Mouse (Mus musculus) neural tube, embryonic 13.5 days (tissue): ENCODE data around the gene Atp8b4. TPM values are rescaled to one million over a fixed set of nuclear protein-coding genes. Genes with fewer than 3 reads are reported as not detected.

Experiments used
- ATAC-seq: fragments of 200-750 bp; cut with Nextera tagmentation; 2 replicates; pipeline ENCODE4 v1.8.0; 2017; ENCODE audit warnings: low read depth, mild to moderate bottlenecking, moderate TSS enrichment, moderate library complexity
- H3K27ac ChIP-seq: fragments of 300-500 bp; sonication (generic); replicated peaks from 2 replicates; pipeline ENCODE4 v1.5.1; 2015; ENCODE audit warnings: moderate library complexity, mild to moderate bottlenecking, inconsistent platforms
- H3K27me3 ChIP-seq: fragments of 300-500 bp; sonication (generic); 2 replicates; pipeline ENCODE4 v1.6.1; 2015; ENCODE audit warnings: mild to moderate bottlenecking, inconsistent platforms
- H3K36me3 ChIP-seq: fragments of 300-500 bp; sonication (generic); 2 replicates; pipeline ENCODE4 v1.6.1; 2015; ENCODE audit warnings: mild to moderate bottlenecking, inconsistent platforms
- H3K4me1 ChIP-seq: fragments of 300-500 bp; sonication (generic); replicated peaks from 2 replicates; pipeline ENCODE4 v1.6.1; 2015; ENCODE audit warnings: inconsistent platforms
- H3K4me2 ChIP-seq: fragments of 300-500 bp; sonication (generic); 2 replicates; pipeline ENCODE4 v1.6.1; 2015; ENCODE audit warnings: inconsistent platforms, mild to moderate bottlenecking, moderate library complexity
- H3K4me3 ChIP-seq: fragments of 300-500 bp; sonication (generic); 2 replicates; pipeline ENCODE4 v1.5.1; 2015; ENCODE audit warnings: mild to moderate bottlenecking, inconsistent platforms
- H3K9ac ChIP-seq: fragments of 300-500 bp; sonication (generic); 2 replicates; pipeline ENCODE4 v1.6.1; 2015; ENCODE audit warnings: moderate library complexity, mild to moderate bottlenecking, inconsistent platforms
- H3K9me3 ChIP-seq: fragments of 300-500 bp; sonication (generic); 2 replicates; pipeline ENCODE4 v1.6.1; 2016; ENCODE audit warnings: inconsistent platforms
- WGBS: fragments of 180-500 bp; shearing (Covaris S2); methylation state at CpG from one replicate; pipeline ENCODE4 v1.1.7; 2015; 5-methylcytosine and 5-hydroxymethylcytosine counted together
- polyA plus RNA-seq: library from polyadenylated mRNA; unstranded; fragments of >200 nt; fragmentation: Nextera tagmentation; extraction: Ambion mirVana; gene quantifications from 2 replicates; pipeline ENCODE4 v1.2.1, GENCODE M21; 2015

The Atp8b4 gene
- polyA plus RNA-seq, 1 experiment from 2014 or later, result not detected

DNA sequence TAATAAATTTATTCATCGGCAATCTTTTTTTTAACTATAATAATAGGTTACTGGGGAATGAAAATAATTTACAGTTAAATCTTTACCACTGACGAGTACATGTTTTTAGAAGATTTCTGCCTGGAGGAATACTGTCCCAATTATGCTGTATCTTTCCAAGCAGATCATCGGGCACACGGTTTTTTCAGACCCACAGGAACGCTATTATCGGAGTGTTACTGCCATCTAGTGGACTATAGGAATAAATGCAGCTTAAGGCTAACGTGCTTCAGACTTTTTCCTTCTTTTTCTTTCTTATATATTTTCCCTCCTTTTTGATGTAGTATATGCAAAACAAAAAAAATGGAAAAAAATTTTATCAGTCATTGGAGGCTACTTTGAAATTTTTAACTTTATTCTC lies 20.4 kb upstream of the Atp8b4 start:
- Histone ChIP-seq H3K9ac (no peak overlapping the region), H3K27ac (no peak overlapping the region), H3K27me3 (no peaks in the 10 kb centered on the region), H3K9me3 (no peaks in the 10 kb centered on the region), H3K4me2 (no peak overlapping the region), H3K4me3 (no peak overlapping the region), H3K4me1 (no peaks in the 10 kb centered on the region), H3K36me3 (no peaks in the 10 kb centered on the region)
- ATAC-seq, result no peak
- 12% methylated on average over 7 of the region's 7 CpGs for WGBS

- no peak overlapping the region for H3K27ac ChIP-seq
- H3K27me3 ChIP-seq, result no peaks in the 10 kb centered on the region
- no peak for ATAC-seq
- no peaks in the 10 kb centered on the region for H3K36me3 ChIP-seq
- no peaks in the 10 kb centered on the region for H3K4me1 ChIP-seq
- WGBS, result 76% methylated on average over 11 of the region's 11 CpGs
- H3K9me3 ChIP-seq, result no peaks in the 10 kb centered on the region
- no peak overlapping the region for H3K4me3 ChIP-seq
- no peak overlapping the region for H3K4me2 ChIP-seq
- no peak overlapping the region for H3K9ac ChIP-seq
Measured at GRCm38 (mm10) chr2:126519872-126520581, 19.6 kb upstream of the Atp8b4 start.

DNA sequence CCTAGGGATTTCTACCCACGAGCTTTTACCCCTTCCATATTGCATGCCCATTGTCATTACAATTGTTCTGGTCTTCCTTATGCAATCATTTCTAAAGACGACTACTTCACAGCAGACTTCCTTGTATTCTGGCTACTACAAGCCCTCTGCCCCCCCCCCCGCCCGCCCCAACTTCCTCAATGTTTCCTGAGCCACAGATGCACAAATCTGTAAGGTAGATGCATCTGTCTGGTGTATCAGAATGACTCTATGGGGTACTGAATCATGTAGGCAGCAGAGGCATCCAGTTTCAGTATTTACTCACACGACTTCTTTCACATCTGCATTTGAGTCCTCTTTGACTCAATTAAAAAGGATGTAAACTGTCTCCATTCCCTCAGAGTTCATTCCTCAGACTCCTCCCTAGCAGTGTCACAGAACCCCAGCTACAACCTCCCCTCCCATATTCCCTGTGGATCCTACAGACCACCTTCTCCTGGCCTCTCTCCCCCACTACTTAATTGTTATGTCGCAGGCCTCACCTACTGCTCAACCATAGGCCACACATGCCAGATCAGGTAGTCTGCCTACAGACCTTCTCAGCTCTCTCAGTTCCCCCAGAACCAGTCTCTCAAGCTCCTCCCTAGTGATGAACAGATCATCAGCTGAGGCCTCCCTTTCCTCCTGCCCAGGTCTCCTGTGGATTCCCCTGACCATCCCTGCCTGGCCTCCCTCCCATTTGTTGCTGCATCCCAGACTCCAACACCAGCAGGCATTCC lies 14.8 kb upstream of the Atp8b4 start:
- H3K36me3 ChIP-seq, result no peaks in the 10 kb centered on the region
- ATAC-seq, result no peak
- H3K27ac ChIP-seq, result no peak overlapping the region
- no peak overlapping the region for H3K4me2 ChIP-seq
- H3K9ac ChIP-seq, result no peak overlapping the region
- WGBS, result 84% methylated on average over 6 of the region's 6 CpGs
- no peaks in the 10 kb centered on the region for H3K27me3 ChIP-seq
- H3K4me1 ChIP-seq, result no peaks in the 10 kb centered on the region
- H3K9me3 ChIP-seq, result no peaks in the 10 kb centered on the region
- no peak overlapping the region for H3K4me3 ChIP-seq

DNA sequence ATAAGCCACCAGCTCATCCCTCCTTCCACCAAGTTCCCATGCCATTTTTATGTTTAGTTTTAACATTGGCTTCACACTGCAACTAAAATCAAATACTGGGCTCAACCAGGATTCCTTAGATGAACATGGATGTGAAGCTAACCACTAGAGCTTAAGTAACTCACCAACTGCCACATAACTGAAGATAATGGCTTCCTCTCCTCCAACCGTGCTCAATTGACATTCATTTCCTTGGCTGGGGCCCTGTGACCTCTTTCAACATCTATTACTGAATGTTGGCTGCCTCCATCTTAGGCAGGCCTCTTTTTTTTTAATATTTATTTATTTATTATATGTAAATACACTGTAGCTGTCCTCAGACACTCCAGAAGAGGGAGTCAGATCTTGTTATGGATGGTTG lies 7.8 kb upstream of the Atp8b4 start:
- H3K4me2 ChIP-seq, result no peak overlapping the region
- no peaks in the 10 kb centered on the region for H3K9me3 ChIP-seq
- H3K4me3 ChIP-seq, result no peak overlapping the region
- H3K36me3 ChIP-seq, result no peaks in the 10 kb centered on the region
- 62% methylated on average over 1 of the region's 1 CpGs for WGBS
- H3K9ac ChIP-seq, result no peak overlapping the region
- H3K27me3 ChIP-seq, result no peaks in the 10 kb centered on the region
- H3K27ac ChIP-seq, result no peak overlapping the region
- no peaks in the 10 kb centered on the region for H3K4me1 ChIP-seq
- ATAC-seq, result no peak

- Histone ChIP-seq H3K27me3 (no peaks in the 10 kb centered on the region), H3K4me2 (no peak overlapping the region), H3K4me1 (no peaks in the 10 kb centered on the region), H3K27ac (no peak overlapping the region), H3K36me3 (no peaks in the 10 kb centered on the region), H3K4me3 (no peak overlapping the region), H3K9me3 (no peaks in the 10 kb centered on the region), H3K9ac (no peak overlapping the region)
- ATAC-seq, result no peak
- whole genome bisulfite sequencing, result 89% methylated on average over 5 of the region's 5 CpGs
Measured at GRCm38 (mm10) chr2:126507477-126507876, 7.0 kb upstream of the Atp8b4 start.

- Histone ChIP-seq H3K9ac (no peak overlapping the region), H3K4me2 (no peak overlapping the region), H3K4me3 (no peak overlapping the region), H3K27ac (no peak overlapping the region), H3K36me3 (no peaks in the 10 kb centered on the region), H3K4me1 (no peaks in the 10 kb centered on the region), H3K9me3 (no peaks in the 10 kb centered on the region), H3K27me3 (no peaks in the 10 kb centered on the region)
- WGBS, result 88% methylated on average over 1 of the region's 1 CpGs
- ATAC-seq, result no peak
Measured at GRCm38 (mm10) chr2:126505156-126505555, 4.7 kb upstream of the Atp8b4 start.

DNA sequence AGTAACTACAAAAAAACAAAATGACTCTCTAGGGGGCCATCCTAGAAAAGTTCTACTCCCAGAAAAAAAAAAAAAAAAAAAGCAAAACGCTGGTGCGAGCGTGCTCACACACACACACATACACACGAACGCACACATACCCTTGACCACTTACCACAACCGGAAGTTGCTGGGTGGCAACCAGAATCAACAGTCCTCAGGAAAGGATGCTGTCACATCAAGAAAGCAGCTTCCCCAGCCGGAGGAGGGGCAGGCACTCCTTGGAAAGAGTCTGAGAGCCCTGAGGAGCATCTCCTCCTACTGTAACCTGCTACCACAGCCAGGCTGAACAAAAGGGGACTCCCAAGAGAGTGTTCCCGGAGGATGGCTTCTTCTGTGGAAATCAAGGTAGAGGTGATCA lies 744 bp downstream of the Atp8b4 start:
- no peak for ATAC-seq
- Histone ChIP-seq H3K4me3 (no peak overlapping the region), H3K27ac (no peak overlapping the region), H3K9ac (no peak overlapping the region), H3K4me1 (peaks cover 12% of the 10 kb centered on the region), H3K36me3 (no peaks in the 10 kb centered on the region), H3K9me3 (no peaks in the 10 kb centered on the region), H3K27me3 (no peaks in the 10 kb centered on the region), H3K4me2 (no peak overlapping the region)
- WGBS, result 76% methylated on average over 8 of the region's 8 CpGs

DNA sequence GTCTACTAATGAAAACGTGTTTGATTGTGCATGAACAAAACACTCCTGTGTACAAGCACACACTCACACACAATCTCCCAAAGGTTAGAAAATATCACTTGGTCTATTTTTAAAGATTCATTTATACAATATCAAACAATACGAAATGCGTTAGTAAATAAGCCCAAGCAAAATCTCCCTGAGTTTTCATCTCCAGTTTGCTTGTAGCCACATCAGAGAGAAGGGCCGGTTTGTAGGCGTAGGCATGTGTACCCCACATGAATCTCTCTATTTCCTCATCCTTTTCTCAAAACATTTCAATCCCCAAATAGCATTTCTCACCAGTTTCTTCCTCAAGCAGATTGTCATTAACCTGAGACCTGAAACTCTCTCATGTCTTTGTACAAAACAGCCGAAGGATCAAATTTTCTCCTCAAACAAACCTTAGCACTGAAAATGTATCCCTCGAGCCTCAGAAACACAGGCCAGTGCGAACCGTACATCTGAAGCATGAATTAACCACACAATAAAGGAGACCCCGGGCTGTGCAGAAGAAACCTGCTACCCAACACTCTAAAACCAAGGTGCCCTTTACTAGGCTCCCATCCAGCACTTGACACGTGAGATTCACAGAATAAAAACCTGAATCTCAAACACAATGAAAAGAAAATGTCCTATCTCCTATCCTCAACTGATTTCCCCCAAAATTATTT lies 1.6 kb downstream of the Atp8b4 start:
- ATAC-seq, result no peak
- no peaks in the 10 kb centered on the region for H3K36me3 ChIP-seq
- H3K27me3 ChIP-seq, result no peaks in the 10 kb centered on the region
- WGBS, result 87% methylated on average over 11 of the region's 11 CpGs
- H3K4me1 ChIP-seq, result peaks cover 12% of the 10 kb centered on the region
- H3K9me3 ChIP-seq, result no peaks in the 10 kb centered on the region
- H3K4me3 ChIP-seq, result no peak overlapping the region
- H3K9ac ChIP-seq, result no peak overlapping the region
- H3K4me2 ChIP-seq, result no peak overlapping the region
- no peak overlapping the region for H3K27ac ChIP-seq

DNA sequence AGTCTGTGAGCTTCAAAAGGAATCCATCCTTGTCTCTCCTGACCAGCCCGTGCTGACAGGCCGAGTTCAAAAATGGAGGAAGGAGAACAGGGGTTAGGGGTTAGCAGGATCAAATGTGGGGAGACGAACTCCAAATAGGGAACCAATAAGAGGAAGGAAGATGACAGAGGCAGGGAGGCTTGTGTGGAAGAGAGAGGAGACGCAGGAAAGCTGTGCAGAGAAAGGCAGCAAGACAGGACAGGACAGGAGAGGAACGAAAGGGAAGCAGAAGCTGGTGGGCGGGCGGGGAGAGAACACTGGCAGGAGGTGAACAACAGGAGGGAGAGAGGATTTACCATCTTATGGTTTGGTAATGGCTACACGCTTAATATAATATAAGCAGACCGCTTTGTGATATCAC lies 3.6 kb downstream of the Atp8b4 start:
- H3K4me2 ChIP-seq, result no peak overlapping the region

DNA sequence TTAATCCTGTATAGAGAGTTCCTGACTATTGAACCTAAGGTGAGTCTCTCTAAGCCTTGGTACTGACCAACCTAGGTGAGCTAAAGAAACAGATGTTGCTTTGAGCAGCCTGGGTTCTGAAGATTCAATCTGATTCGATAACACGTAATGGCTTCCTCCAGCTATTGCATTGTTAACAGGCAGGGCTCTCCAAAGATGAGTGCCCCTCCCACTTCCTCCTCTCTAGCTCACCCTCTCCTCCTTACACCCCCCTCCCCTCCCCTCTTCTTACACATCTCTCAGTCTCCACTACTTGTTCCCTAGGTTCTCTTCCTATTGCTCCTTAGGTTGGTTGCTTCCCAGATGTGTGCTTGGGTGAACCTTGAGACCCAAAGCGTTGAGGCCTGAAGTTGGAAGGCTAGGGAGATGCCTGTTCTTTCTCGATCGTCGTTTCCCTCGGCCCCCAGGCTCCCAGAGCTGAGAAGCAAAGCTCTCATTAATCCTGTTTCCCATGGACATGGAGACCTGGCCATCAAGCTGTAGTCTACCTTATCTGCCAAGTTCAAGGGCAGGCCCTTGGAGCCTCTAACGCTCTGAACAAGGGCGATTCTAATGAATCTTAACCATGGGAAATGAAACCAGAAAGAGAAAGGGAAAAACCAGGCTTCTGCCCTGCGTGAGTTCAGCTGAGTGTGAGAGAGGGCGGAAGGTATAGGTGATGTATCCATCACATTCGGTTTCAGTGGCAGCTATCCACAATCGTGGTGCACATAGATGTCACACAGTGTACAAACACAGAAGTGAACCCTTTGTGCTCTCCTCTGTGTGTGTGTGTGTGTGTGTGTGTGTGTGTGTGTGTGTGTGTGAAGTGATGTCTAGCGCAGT lies 4.4 kb downstream of the Atp8b4 start:
- Histone ChIP-seq H3K27me3 (no peaks in the 10 kb centered on the region), H3K36me3 (no peaks in the 10 kb centered on the region), H3K27ac (0 out of 2 replicates have a peak overlapping the region, but pooled peaks have one; percentile 13), H3K9me3 (no peaks in the 10 kb centered on the region), H3K4me1 (peaks cover 12% of the 10 kb centered on the region), H3K9ac (no peak overlapping the region), H3K4me2 (no peak overlapping the region), H3K4me3 (no peak overlapping the region)
- WGBS, result 83% methylated on average over 14 of the region's 14 CpGs
- peak; percentile 36; the same call in 1 of the 2 replicates for ATAC-seq

More for the DNA sequence above, 3.6 kb downstream of the Atp8b4 start:
- Histone ChIP-seq H3K4me1 (peaks cover 12% of the 10 kb centered on the region), H3K27ac (no peak overlapping the region), H3K9me3 (no peaks in the 10 kb centered on the region), H3K36me3 (no peaks in the 10 kb centered on the region), H3K9ac (no peak overlapping the region), H3K4me3 (no peak overlapping the region), H3K27me3 (no peaks in the 10 kb centered on the region)
- 91% methylated on average over 9 of the region's 9 CpGs for WGBS
- ATAC-seq, result no peak

- H3K27me3 ChIP-seq, result no peaks in the 10 kb centered on the region
- no peaks in the 10 kb centered on the region for H3K36me3 ChIP-seq
- no peaks in the 10 kb centered on the region for H3K9me3 ChIP-seq
- 0 out of 2 replicates have a peak overlapping the region, but pooled peaks have one; percentile 13 for H3K27ac ChIP-seq
- H3K4me2 ChIP-seq, result no peak overlapping the region
- WGBS, result 27% methylated on average over 7 of the region's 7 CpGs
- peaks cover 12% of the 10 kb centered on the region for H3K4me1 ChIP-seq
- no peak overlapping the region for H3K9ac ChIP-seq
- peak; percentile 56; the same call in 1 of the 2 replicates for ATAC-seq
- H3K4me3 ChIP-seq, result no peak overlapping the region
Measured at GRCm38 (mm10) chr2:126495230-126495629, 5.2 kb downstream of the Atp8b4 start.
